Mouse (Mus musculus) c-Kit-positive CD71-positive TER-119-negative erythroid progenitor cells, embryonic 14.5 days (primary cell): ENCODE measurements around the gene Zfp410.

Source experiments
- DNase-seq: peaks from one replicate; pipeline ENCODE4 v3.0.0-alpha.2; 2013; ENCODE audit warnings: low read depth

Gene Zfp410

DNA sequence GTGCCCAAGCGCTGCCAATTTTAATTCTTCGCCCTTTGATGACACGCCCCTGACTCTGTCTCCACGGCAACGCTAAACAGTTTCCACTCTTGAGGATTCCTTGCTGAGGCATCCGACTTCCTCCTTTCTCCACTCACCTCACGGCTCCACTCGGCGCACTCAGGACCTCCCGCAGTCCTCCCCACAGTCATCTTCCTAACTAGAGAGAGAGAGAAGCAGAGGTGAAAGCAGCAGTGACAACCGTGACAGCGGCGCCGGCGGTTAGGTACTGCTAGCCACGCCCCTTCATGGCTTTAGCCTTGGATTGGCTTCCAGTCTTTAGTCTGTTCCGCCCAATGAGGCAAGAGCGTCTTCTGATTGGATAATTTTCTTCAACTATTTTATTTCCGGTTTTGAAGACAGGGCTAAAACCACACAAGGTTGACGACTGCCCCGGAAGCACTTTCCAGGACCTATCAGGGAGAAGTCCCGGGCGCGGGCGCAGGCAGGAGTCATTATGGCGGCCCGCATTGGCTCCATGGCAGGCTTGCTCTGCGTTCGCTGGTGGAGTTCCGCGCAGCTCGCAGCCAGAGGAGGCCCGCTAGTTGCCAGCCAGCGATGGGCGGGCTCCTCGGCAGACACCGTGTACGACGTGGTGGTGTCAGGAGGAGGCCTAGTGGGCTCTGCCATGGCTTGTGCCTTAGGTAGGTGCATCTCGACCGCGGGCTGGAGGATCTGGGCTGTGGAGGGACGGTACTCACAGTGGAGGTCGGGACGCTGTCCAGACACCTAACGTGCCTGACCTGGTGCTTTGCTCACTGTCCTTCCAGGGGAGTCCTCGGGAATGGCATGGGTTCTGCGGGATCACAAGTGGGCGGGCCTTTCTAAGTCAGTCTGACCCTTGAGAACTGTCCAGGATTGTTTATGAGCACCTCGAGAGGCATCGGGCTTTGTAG lies 45.2 kb downstream of the Zfp410 start, which contains the start of the genes Coq6 and Fam161b:
Gene Coq6, plus strand, starts transcription at position 103 of the 935 bp plus-strand sequence.
Gene Fam161b, minus strand, starts transcription at position 279 of the 935 bp plus-strand sequence.
- peak; percentile 98 for DNase-seq

DNA sequence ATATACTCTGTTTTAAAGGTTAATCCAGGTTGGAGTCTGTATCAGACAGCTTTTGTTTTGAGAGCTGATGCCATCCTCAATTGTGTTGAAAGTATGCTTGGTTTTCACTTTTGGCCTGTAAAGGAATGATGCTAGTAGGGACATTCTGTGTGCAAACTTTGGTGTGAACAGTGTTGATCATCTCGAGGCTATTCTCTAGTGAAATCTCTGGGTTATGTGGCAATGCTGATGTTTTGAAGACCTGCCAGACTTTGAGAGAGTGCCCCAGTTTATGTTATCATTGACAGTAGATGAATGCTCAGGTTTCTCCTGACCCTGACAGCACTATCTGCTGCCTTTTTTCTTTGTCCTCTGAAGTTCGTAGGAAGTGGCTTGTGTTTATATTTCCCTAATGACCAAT lies 46.2 kb downstream of the Zfp410 start:
- DNase-seq, result no peak

DNA sequence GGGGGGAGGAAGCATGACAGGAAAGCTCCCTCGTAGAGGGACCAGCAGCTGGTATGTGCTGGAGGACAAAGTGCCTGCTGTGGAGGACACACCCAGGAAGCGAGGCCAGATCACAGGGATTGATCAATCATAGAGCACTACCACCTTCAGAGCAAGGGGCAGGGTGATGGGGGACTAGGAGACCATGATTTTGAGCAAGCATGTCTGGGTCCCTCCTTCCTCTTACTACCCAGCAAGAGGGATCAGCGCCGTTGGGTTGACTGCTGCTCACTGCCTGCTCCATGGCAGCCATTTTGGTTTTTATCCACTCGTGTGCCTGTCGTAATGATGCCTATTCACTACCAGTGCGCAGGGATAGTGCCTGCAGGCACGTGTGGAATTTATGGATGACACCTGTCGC lies 47.6 kb downstream of the Zfp410 start:
- no peak for DNase-seq

DNA sequence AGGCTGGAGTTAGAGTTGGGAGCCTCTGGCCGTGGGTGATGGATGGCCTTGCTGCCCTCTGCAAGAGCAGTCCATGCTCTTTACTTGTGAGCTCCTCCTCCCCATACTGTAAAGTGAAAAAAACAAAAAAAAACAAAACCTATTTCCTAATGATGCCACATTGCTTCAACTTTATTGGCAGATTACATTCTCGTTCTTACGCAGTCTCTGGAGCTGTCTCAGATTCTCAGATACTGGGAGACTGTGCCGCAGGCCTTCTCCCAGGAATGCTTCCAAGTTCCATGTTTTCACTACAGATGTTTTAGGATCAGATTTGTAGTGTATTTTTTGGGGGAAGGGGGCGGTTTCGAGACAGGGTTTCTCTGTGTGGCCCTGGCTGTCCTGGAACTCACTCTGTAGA lies 48.5 kb downstream of the Zfp410 start:
- DNase-seq, result no peak

DNA sequence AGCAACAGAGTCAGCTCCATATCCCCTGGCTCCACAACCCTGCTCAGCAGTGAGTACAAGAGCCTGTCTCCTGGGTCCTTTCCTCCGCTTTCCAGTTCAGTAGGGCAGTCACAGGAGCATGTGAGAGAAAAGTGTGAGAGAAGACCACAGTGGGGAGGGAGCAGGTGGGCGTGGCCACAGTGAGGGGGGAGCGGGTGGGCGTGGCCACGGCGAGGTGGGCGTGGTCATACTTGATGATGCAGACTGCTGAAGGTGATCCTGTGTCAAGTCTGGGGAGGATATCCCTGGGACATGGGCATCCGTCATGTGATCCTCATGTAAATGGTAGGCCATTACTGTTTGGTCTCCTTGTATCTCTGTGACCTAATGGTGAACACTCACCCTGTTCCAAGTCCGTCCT lies 50.3 kb downstream of the Zfp410 start:
- DNase-seq, result no peak

DNA sequence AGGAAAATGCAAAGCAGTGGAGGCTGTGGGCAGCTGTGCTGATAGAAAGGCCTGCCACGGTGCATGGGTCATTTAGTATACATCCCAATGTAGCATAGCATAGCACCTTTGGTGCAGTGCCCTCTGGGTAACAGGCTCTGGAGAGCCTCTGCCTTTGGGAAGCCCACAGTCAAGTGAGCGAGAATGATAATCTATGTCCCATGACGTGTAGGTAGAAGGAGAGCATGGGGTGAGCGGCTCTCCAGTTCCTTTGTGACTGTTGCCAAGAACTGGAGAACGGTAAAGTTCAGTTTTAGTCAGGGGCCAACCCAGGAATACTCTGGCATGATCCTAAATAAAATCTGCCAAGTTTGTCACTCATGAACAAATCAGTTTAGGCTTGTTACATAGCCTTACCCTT lies 55.0 kb downstream of the Zfp410 start:
- no peak for DNase-seq

DNA sequence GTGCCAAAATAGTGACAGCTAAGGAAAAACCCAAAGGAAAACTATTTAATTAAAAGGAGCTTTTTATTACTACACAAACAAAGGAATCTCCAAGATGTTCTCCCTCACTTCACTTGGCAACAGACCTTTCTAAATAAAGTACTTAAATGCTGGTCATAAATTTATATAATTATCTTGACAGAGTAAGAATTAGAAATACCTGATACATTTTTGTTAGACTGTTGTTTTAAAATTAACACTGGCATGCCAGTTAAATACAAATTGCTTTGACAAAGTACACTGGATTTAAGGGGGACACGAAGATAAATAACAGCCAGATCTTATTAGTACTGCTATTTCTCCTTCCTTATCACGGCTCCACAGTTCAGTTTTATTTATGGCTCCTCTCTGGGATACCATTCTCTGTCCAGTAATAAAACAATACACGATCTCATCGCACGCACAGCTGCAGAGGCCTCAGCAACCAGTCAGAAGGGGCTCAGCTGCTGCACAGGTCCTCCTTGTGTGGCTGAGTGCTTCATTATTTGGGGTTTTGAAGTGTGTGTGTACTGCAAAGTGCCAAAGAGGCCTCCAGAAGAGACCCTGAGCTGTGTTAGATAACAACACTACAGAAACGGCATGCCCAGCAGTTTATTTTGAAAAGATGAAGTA lies 57.3 kb downstream of the Zfp410 start:
- no peak for DNase-seq

DNA sequence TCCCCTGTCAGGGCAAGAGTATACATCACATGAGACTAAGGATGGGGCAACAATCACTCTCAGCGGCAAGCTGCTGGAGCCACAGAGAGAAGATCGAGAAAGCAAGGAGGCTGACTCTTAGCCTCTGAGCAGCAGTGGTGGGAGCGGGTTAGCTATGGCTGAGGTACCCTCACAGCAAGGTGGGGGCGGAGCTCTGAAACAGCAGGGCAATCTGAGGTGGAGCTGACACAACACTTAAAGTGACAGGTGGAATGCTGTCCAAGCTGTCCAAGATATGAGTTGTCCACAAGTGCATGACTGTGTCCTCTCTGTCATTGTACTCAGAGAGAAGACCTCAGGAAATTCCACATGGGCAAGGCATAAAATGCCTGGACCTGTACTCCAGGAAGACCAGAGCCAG lies 65.7 kb downstream of the Zfp410 start:
- DNase-seq, result no peak

DNA sequence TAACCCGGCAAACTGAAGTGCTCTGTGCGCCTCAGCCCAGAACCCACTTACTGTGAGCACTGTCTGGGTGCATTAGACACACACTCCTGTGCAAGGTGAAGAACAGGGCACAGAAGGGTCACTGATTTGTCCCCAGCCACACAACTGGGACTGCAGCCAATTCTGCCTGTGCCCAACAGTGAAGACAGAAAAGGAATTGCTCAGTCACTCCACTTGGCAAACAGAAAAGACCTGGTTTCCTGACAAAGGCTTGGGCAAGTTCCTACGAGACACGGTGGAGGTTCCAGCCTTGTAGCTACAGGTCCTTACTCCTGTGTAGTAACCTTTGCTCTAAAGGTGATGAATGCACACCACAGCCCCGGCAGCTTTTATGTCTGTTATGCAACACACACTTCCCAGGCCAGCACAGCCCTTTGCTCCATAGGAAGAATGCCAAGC lies 68.0 kb downstream of the Zfp410 start:
- DNase-seq, result no peak

DNA sequence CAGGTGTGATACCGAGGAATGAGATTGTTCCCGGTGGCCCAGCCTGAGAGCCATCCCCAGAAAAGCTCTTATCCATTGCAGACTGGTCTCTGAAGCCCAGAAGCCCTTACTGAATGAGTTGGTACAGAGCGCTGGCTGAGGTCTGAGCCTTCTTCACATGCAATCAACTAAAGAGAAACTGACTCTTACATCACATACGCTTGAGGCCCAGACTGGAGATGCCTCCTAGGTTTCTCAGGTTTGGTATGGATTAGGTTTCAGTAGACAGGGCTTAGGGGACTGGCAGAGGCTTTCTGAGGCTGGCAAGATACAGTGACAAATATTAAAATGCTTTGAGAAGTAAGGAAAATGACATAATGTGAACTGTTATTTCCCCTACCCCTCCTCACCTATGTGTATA lies 68.8 kb downstream of the Zfp410 start:
- no peak for DNase-seq

DNA sequence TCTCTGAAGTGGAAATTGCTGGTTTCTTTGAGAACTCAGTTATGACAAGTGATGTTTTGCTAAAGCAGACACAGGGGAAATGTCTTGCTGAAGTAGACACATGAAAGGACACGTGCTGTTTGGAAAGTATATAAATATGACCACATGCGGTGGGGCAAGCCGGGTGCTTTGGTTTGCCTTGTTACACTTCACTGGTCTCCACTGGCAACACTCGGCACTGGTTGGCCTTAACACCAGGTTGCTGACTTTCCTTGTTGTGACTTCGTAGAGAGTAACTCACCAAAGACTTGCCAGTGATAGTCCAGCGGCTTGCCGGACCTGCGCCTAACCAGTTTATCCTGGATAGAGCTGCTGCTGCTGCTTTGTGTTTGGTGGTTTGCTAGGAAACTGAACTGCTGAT lies 71.4 kb downstream of the Zfp410 start:
- DNase-seq, result no peak

DNA sequence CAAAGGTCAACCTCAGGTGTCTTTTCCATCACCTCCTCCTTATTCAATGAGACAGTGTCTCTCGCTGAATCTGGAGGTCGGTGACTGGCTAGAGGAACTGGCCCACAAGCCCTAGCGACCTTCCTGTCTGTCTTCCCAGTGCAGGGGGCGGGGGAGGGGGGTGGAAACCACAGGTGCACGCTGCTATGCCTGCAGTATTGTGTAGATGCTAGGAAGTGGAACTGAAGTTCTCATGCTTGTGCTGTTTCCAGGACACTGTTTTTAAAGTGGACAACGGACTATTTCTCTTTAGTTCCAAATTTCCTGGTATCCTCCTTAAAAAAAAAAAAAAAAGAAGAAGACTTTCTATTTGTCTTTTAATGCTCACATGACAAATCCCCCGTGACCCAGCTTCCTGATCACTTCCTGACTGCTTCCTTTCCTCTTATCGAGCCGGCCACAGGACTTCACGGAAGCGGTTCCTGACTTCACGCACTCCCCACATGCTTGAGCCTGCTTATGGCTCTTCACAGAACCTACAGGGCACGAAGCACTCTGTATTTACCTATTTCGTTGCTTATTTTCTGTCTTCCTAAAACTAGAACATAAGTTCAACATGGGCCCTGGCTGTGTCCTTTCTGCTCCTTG lies 72.2 kb downstream of the Zfp410 start:
- no peak for DNase-seq

DNA sequence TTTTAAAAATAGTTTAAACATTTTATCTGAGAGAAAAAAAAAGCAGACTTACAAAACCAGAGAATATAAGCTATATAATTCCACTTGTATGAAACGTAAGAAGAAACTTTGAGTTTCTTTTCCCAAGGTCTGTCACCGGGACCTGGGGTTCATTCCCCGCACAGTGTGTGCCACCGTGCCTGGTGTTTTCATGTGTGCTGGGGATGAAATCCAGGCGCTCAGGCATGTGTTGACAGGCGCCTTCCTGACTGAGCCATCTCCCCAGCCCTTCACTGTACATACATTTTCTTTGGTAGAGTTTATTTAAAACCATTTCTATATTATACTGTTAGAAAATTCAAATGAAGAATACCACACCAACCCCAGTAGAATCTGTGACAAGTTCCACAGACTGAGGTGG lies 73.7 kb downstream of the Zfp410 start:
- DNase-seq, result no peak

DNA sequence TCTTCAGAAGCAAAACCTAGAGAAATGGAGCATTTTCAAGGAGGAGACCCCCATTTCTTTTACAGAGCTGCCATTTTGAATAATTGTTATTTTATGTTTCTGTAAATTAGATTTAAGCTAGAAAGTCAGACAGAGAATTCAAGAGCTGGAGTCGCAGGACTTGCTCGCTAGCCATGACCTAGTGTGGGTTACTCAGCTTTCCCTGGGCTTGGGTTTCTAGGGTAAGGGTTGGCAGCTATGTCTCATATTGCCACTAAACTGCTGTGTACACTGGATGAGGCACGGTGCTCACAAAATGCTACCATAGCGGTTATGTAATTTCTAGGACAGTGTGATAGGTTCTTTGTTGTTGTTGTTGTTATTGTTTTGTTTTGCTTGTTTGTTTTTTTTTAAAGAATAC lies 76.0 kb downstream of the Zfp410 start:
- DNase-seq, result no peak
